Mouse (Mus musculus): ENCODE results near the gene Olfr718-ps1.
A peak's percentile ranks its signal among the peaks of the same experiment; 100 is the strongest.

Gene Olfr718-ps1

DNA sequence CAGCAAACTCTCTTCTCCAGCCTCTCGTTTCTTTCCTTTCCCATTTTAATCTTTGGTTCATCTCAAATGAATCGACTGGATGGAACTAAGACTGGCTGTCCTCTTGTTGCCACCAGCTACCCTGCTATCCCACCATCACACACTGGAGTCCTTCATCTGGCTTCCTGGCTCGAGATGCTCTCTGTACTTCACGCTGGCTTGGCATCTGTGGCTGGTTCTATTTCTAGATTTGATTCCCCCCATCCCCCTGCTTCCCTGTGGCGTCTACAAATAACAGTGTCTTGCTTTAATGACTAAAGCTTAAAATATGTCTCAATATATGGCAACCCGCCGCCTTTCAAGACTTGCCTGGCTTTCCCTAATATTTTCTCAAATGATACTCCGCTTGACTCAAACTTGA lies 19.5 kb downstream of the Olfr718-ps1 start:
- no peak for DNase-seq

DNA sequence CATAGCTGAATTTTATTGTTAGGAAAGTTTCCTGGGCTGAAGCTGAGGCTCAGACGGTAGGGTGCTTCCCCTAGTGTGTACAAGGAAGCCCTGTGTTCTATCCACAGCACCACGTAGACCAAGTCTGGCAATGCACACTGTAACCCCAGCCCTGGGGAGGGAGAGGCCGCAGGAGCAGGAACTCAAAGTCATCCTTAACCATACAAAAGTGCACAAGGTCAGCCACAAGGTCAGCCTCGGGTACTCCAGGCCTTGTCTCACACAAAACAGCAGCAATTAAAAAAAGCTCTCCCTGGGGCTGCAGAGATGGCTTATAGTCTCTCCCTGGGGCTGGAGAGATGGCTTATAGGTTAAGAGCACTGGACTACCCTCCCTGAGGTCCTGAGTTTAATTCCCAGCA lies 20.5 kb downstream of the Olfr718-ps1 start:
- DNase-seq, result no peak

DNA sequence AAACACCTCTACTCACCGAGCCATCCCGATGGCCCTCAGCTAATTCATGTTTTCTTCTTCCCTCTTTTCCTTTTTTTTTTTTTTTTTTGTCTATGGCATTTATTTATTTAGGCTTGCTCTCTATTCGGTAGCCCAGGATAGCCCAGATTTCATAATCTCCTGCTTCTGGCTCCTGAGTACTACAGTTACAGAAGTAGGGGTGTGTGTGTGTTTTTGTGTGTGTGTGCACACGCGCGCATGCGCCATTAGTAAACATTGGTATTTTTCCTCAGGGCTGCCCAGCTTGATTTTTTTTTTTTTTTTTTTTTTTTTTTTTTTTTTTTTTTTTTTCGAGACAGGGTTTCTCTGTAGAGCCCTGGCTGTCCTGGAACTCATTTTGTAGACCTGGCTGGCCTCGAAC lies 21.3 kb downstream of the Olfr718-ps1 start:
- DNase-seq, result no peak

DNA sequence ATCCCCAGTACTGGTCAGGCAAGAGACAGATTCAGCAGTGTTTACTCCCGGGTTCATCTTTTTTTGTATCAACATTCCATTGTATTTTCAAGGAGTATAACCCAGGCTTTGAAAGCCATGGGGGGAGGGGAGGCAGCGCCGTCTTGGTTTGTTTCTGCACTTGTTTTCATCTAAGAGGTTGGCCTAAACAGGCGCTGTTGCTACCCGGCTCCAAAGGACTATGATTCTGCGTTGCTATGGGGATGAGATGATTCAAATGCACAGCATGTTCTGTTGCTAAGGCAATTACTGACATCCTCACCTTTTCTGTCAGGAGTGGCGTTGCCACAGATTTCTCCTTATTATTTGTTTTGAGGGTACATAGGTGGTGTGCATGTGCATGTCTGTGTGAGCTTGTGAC lies 21.8 kb downstream of the Olfr718-ps1 start:
- no peak for DNase-seq

DNA sequence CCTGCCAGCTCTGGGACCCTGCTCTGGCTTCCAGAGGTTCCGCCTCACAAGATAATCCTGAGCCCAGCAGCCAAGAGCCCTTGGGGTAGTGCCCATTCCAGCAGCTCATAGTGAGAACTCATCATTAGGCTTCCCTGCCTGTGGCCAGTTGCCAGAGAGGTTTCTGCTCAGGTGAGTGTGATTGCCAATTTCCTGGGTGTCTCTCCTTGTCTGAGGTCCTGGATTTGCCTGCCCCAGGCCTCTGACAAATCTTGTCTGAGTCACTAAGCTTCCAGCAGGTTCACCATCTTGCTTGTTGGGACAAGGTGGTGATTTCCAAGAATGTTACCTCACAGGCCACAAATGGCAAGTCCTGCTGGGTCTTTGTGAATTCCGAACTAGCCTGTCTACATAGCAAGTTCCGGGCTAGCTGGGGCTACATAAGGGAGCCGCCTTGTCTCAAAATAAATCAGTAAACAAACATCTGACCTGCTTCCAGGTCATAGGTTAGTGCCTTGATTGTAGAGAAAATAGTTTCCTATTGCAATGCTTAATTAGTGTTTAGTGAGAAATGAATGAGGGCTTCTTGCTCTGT lies 22.5 kb downstream of the Olfr718-ps1 start:
- no peak for DNase-seq

DNA sequence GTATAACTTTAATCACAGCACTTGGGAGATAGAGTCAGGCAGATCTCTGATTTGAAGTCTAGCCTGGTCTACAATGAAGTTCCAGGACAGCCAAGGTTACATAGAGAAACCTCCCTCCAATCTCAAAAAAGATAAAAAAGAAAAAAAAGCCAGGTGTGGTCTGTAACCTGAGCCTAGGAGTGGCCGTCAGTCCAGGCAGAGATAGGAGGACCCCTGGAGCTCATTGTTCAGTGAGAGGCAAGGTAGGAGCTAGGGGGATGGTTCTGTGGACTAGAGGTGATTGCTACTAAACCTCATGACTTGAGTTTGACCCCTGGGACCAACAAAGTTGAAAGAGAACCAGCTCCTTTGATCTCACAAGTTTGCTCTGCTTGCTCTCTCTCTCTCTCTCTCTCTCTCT lies 24.7 kb downstream of the Olfr718-ps1 start:
- no peak for DNase-seq

DNA sequence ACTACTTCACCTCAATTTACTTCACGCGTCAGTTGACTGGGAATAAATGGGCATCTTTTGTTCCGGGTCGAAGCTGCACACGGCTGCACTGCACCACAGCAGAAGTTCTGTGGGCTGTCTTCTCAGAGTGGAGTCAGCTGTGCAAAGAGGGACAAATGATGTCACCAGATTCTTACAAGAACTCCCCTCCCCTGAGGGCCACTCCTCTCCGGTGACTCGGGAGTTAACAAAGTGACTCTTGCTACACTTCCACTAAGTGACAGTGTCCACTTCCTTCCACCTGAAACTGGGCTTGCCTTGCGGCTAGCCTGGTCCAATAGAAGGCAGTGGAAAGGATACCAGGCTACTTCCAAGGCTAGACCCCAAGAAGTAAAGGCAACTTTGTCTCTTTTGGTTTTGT lies 25.3 kb downstream of the Olfr718-ps1 start:
- no peak for DNase-seq

DNA sequence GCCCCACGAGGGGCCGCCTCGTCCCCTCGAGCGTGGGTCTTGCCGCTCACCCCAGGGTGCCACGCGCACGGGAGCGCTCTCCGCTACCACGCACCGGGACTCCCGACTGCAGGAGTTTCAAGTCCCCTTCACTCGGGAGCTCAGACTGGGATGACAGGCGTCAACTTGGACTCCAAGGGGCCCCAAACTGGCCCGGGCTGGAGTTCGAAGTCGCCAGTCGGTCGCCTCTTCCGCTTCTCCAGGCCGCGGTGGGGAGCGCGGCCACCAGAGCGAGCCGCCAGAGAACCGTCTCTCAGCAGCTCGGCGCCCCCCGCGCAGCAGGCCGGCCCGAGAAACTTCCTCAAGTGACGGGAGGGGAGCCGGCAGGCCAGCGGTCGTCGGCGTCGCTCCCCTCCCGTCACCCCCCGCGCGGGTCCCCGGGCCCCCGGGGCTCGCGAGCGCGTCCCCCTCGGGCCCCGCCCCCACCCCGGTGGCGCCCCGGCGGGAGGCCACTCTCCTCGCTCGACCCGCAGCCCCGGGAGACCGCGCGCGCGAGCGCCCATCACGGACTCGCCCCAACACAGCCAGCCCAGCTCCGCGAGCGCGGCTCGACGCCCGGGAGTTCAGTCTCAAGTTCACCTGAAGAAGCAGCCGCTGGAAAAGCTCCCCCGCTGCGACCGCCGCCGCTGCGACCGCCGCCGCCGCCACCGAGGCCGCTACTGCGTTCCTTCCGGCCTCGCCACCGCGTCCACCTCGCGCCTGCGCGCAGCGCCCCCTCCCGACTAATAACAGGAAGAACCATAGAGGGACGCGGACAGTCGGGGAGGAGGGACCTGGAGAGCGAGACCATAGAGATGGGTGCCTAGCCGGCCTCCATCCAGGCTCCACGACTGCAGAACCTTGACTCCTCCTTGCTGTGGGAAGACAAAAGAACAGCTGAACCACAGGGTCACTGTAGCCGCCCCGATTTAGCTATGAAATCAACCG lies 34.8 kb downstream of the Olfr718-ps1 start, which contains the start of gene Rnf216:
Gene Rnf216 (minus strand): TSS at position 714 of the 966 bp plus-strand sequence.
- peak; percentile 95 to 96 for DNase-seq

DNA sequence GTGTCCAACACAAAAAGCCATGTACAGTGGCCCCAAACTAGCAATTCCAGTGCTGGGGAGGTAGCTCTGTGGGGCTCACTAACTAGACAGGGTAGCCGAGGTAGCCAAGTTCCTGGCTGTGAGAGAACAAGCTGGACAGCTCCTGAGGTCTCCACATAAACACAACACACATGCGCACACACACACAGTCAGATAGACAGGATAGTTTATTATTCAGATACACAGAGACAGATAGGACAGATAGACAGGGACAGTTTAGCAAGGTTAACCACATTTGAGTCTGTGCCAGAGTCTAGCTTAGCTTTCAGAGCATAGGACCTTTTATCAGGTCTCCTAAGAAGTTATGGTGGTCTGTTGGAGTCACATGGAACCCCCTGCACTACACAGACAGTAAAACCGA lies 40.5 kb downstream of the Olfr718-ps1 start:
- no peak for DNase-seq

DNA sequence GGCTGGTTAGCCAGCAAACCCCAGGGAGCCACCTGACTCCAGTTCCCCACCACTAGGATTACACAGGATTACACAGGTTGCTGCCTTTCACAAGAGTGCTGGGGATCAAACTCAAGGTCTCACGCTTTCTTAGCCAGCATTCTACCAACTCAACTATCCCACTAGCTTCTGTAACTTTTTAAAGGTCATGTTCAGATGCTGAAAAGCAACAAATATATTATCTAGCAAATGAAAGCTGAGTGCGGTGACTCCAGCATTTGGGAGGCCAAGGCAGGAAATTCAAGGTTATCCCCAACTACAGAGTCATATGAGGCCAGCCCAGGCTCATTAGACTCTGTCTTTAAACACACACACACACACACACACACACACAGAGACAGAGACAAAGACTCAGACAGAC lies 44.1 kb downstream of the Olfr718-ps1 start:
- DNase-seq, result no peak

DNA sequence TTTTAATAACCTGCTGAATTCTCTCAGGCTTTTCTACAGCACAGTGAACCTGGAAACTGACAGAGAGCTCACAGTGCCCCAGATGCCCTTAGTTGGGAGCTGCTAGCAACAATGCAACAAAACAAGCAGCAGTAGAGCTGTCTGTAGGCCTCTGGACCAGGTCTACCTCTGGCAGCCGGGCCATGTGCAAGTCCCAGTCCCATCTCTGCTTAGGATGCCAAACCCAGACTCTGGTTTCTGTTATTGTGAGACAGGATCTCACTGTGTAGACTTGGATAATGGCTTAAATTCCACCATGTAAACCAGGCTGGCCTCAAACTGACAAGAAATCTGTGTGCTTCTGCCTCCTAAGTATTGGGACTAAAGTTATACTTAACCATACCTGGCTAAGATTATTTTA lies 45.8 kb downstream of the Olfr718-ps1 start:
- DNase-seq, result no peak

DNA sequence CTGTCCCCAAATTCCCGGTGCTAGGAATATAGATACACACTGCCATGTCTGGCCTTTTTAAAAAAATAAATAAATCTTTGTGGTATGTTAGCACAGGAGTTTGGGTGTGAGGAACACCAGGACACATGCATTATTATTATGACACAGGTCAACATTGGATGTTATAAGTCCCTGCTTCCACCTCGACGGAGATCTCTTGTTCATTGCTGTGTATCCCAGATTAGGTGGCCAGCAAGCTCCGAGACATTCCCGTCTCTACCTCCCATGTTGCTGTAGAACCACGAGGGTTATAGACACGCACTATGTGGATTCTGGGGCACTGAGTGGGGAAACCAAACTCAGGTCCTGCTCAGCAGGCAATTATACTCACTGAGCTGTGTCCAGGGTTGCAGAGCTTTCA lies 52.1 kb downstream of the Olfr718-ps1 start:
- DNase-seq, result no peak

DNA sequence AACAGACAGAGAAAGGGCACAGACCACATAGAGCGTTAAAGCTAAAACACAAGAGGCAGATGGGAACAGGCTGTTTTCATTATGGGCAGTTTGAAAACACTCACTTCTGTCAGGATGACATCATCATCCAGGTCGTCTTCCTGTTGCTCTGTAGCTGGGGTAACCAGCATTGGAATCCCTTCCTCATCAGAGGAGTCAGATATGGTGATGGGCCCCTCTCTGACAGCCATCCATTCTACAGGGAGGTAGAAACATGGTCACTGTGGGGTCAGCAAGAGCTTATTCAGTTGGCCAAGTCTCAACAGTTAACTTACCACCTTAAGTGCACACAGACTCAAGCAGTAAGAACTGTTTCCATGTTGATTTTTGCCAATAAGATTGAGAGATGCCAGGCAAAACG lies 54.5 kb downstream of the Olfr718-ps1 start:
- DNase-seq, result no peak

DNA sequence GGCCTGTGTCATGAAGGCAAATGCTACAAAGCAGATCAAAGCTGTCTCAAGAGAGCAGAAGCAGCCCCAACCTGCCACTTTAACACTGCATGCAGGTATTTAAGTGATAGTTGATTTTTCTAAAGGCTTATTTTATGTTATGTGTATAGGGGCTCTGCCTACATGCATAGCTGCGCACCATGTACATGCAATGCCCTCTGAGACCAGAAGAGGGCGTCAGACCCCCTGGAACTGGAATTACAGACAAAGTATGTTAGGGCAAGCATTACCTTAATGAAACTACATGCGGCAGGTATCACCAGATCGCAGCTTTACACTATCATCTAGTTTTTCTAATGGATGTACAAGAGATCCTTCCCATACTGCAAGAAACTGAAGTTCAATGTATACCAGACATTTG lies 62.5 kb downstream of the Olfr718-ps1 start:
- DNase-seq, result peak; percentile 26 to 47
